Mouse (Mus musculus) kidney, embryonic 14.5 days (tissue): Measurements from ENCODE around the gene D2hgdh. TPM values are rescaled to one million over a fixed set of nuclear protein-coding genes. Genes with fewer than 3 reads are reported as not detected.

ENCODE experiments used
- ATAC-seq: fragments of 200-750 bp; cut with Nextera tagmentation; 2 replicates; pipeline ENCODE4 v1.8.0; 2017; ENCODE audit warnings: moderate number of reproducible peaks, mild to moderate bottlenecking, moderate TSS enrichment, moderate library complexity; ENCODE audit not compliant: low FRiP score, low TSS enrichment
- H3K27ac ChIP-seq: fragments of 300-500 bp; sonication (generic); 2 replicates; pipeline ENCODE4 v1.5.1; 2014; ENCODE audit warnings: low read depth, mild to moderate bottlenecking, low read length, moderate library complexity, mixed read lengths
- H3K27me3 ChIP-seq: fragments of 300-500 bp; sonication (generic); 2 replicates; pipeline ENCODE4 v1.6.1; 2014; ENCODE audit warnings: mild to moderate bottlenecking, low read length; ENCODE audit not compliant: control insufficient read depth, insufficient read depth
- H3K36me3 ChIP-seq: fragments of 300-500 bp; sonication (generic); 2 replicates; pipeline ENCODE4 v1.6.1; 2014; ENCODE audit warnings: low read length, mixed read lengths; ENCODE audit not compliant: control insufficient read depth, insufficient read depth
- H3K4me1 ChIP-seq: fragments of 300-500 bp; sonication (generic); 2 replicates; pipeline ENCODE4 v1.6.1; 2014; ENCODE audit warnings: low read length, mixed read lengths; ENCODE audit not compliant: control insufficient read depth, insufficient read depth
- H3K4me2 ChIP-seq: fragments of 300-500 bp; sonication (generic); replicated peaks from 2 replicates; pipeline ENCODE4 v1.6.1; 2014; ENCODE audit warnings: low read depth, mild to moderate bottlenecking, low read length
- H3K4me3 ChIP-seq: fragments of 300-500 bp; sonication (generic); 2 replicates; pipeline ENCODE4 v1.5.1; 2014; ENCODE audit warnings: mild to moderate bottlenecking, low read length
- H3K9ac ChIP-seq: fragments of 300-500 bp; sonication (generic); 2 replicates; pipeline ENCODE4 v1.6.1; 2014; ENCODE audit warnings: low read depth, mild to moderate bottlenecking, low read length, moderate library complexity
- H3K9me3 ChIP-seq: fragments of 300-500 bp; sonication (generic); 2 replicates; pipeline ENCODE4 v1.6.1; 2016; ENCODE audit warnings: low read length; ENCODE audit not compliant: control insufficient read depth
- WGBS: fragments of 180-500 bp; shearing (Covaris S2); extraction: QIAGEN DNeasy Blood & Tissue Kit; methylation state at CpG from one replicate; pipeline ENCODE4 v1.1.7; 2014; 5-methylcytosine and 5-hydroxymethylcytosine counted together
- polyA plus RNA-seq: library from polyadenylated mRNA; unstranded; fragments of >200 nt; fragmentation: Nextera tagmentation; extraction: Ambion mirVana; gene quantifications from 2 replicates; pipeline ENCODE4 v1.2.1, GENCODE M21; 2014

D2hgdh gene
- polyA plus RNA-seq, 1 experiment from 2014 or later: 13.2 TPM

DNA sequence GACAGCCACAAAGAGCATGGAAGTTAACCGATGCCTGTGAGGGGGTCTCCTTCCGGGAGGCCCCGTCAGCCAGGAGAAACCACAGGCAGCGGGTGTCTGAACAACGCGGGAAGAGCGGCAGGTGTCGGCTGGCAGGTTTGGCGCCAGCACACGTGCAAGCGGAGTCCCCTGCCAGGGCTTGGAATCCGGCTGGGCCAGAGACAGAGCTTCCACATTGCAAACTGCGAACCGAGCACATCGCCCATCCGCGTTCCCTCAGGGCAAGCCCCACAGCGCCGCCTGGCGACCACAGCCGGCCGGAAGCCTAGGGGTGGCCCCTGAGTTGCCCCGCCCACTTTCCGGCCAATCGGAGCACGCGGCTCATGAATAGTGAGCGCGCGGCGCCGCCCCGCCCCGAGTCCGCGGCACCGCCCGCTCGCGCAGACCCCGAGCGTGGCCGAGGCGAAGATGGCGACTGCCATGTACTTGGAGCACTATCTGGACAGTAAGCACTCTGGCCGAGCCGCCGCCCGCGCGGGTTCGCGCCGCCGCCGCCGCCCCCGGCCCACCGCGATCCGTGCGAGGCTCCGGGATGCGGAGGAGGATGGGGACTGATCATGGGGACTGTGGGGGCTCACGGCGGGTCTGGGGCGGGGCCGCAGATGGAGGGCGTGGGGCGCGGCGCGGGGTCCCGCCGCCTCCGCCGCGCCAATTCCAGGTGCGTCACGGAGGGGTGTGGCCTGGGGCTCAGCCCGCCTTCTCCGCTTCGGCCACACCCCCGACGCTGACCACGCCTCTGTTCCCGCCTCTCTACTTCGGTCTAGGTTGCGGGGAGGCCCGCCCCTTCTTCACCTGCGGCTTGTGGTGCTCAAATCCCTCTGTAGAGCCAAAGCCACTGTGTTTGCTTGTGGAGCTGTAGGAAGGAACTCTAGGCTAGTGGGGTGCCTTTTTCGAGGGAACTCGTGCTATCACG lies 20.9 kb upstream of the D2hgdh start, which contains the start of gene Ing5:
TSS of gene Ing5 (plus strand) at position 410 of the 952 bp plus-strand sequence.
- Histone ChIP-seq H3K27me3 (no peaks in the 10 kb centered on the region), H3K9ac (peak within 1 kb of the TSS; percentile 91), H3K9me3 (no peaks in the 10 kb centered on the region), H3K4me3 (peak within 1 kb of the TSS; percentile 81), H3K4me1 (peaks cover 22% of the 10 kb centered on the region), H3K27ac (peak within 1 kb of the TSS; percentile 95), H3K4me2 (peak within 1 kb of the TSS; percentile 69), H3K36me3 (peaks cover 45% of the 10 kb centered on the region)
- WGBS: under 1% methylated on average over 89 of the region's 94 CpGs
- peak; percentile 95 for ATAC-seq

DNA sequence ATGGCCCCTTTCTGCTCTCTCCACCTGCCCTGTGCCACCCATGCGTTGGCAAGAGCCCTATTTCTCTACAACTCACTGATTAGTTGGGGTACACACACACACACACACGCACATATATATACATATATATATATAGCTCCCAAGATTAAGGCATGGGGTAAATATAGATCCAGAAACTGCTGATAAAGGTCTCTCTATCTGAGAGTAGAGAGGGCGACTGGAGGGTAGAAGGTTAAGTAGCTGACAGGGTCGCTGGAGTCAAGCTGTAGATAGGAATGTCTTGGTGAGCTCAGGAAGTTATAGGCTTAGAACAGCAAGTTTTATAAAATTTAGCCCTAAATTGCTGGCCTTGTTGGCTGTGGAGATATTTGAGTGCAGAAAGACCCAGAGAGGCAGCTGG lies 19.9 kb upstream of the D2hgdh start:
- H3K36me3 ChIP-seq: peaks cover 44% of the 10 kb centered on the region
- no peak for ATAC-seq
- peak overlapping the region; percentile 81 for H3K4me3 ChIP-seq
- 78% methylated on average over 4 of the region's 4 CpGs for WGBS
- no peaks in the 10 kb centered on the region for H3K9me3 ChIP-seq
- H3K9ac ChIP-seq: peak overlapping the region; percentile 91; the same call in 1 of the 2 replicates
- no peak overlapping the region for H3K27ac ChIP-seq
- H3K27me3 ChIP-seq: no peaks in the 10 kb centered on the region
- H3K4me1 ChIP-seq: peaks cover 22% of the 10 kb centered on the region
- peak overlapping the region; percentile 69 for H3K4me2 ChIP-seq

DNA sequence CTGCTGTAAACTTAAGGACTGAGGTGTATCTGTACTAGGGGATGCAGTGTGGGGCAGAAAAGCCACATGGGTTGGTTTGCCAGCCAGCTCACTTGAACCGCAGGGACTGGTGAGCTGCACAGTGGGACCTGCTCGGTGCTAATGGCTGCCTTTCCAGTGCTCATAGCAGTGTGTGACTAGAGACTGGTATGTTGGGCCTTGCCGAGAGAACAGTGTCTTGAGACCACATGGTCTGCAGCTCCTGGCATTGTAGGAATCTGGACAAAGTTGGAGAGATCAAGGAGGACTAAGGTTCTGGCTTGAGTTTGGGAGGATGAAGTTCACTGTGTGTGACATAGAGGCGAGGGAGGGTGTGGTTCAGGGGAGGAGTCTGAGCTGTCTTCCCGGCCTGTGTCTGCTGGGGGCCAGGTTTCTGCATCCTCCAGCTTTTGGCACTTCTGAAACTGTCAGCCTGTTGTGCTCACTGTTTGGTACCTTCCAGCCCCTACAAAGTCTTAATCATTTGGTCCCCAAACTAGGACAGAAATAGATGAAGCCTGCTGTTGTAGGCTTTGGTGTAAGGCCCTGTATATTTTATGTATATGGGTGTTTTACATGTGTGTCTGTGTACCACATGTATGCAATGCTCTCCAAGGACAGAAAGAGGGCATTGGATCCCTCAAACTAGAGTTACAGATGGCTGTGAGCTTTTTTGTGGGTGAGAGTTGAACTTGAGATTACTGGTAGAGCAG lies 19.3 kb upstream of the D2hgdh start:
- no peaks in the 10 kb centered on the region for H3K9me3 ChIP-seq
- peaks cover 22% of the 10 kb centered on the region for H3K4me1 ChIP-seq
- H3K27me3 ChIP-seq: no peaks in the 10 kb centered on the region
- no peak for ATAC-seq
- no peak overlapping the region; the same call in 1 of the 2 replicates for H3K4me2 ChIP-seq
- H3K36me3 ChIP-seq: peaks cover 43% of the 10 kb centered on the region
- 68% methylated on average over 5 of the region's 5 CpGs for WGBS
- no peak overlapping the region for H3K27ac ChIP-seq
- 0 out of 2 replicates have a peak overlapping the region, but pooled peaks have one; percentile 2 for H3K9ac ChIP-seq
- no peak overlapping the region; the same call in 1 of the 2 replicates for H3K4me3 ChIP-seq

DNA sequence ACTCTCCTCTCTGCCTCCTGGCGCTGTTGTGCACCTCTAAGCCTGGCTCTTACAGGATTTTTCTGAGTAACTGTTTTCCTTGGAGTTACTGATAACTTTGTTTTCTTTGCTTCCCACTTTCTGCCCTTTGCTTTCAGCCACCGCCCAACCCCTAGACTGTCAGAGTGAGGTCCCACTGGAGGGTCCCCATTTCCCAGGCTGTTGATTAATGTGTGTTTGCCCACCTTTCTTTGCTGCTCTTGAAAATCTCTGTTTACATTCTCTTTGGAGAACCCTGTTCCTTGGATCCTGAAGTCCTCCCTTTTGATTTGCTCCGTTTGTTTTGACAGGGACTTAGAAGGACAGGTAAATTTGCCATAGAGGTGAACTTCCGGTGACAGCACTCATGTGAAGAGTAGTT lies 15.8 kb upstream of the D2hgdh start:
- peaks cover 11% of the 10 kb centered on the region; the same call in 1 of the 2 replicates for H3K4me1 ChIP-seq
- peaks cover 74% of the 10 kb centered on the region for H3K36me3 ChIP-seq
- no peaks in the 10 kb centered on the region for H3K9me3 ChIP-seq
- H3K4me3 ChIP-seq: no peak overlapping the region
- no peak for ATAC-seq
- no peak overlapping the region for H3K27ac ChIP-seq
- WGBS: 89% methylated on average over 4 of the region's 4 CpGs
- no peak overlapping the region for H3K4me2 ChIP-seq
- H3K9ac ChIP-seq: no peak overlapping the region
- H3K27me3 ChIP-seq: no peaks in the 10 kb centered on the region

DNA sequence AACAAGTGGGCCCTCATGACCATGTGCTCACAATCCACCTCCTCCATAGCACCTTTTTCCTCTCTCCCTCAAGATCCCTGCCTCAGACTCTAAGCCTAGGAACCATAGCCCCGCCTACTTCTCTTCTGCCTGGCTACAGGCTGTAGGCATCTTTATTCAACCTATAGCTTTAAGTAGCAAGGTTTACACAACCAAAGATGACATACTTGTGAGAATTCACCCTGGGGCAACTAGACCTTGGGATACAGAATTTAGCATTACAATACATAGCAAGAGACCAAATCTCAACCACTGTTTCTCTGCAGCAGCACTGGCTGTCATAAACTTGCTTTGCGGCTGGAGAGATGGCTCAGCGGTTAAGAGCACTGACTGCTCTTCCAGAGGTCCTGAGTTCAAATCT lies 14.7 kb upstream of the D2hgdh start:
- no peaks in the 10 kb centered on the region for H3K9me3 ChIP-seq
- H3K27ac ChIP-seq: no peak overlapping the region
- ATAC-seq: no peak
- no peak overlapping the region for H3K4me3 ChIP-seq
- peaks cover 4% of the 10 kb centered on the region; the same call in 1 of the 2 replicates for H3K4me1 ChIP-seq
- no peak overlapping the region for H3K4me2 ChIP-seq
- H3K36me3 ChIP-seq: peaks cover 85% of the 10 kb centered on the region
- 92% methylated on average over 3 of the region's 3 CpGs for WGBS
- H3K9ac ChIP-seq: no peak overlapping the region
- H3K27me3 ChIP-seq: no peaks in the 10 kb centered on the region

DNA sequence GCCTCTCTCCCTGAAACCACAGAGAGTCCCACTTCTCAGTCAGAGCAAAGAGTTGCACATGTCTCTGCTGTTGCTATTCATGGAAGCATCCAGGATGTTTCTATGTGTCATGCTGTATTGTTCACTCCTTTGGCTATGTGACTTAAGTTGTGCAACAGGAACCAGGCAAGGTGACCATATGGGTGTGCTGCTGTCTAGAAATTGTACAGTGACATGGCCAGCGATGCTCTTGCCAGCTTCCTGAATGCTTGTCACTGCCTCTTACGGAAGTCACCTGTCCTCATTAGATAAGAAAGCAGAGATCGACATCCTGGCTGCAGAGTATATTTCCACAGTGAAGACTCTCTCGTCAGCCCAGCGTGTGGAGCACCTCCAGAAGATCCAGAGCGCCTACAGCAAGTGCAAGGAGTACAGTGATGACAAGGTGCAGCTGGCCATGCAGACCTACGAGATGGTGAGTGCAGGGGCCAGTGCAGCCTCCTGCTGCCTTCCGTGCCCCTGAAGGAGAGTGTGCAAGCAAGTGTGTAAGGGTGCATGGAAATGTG lies 13.1 kb upstream of the D2hgdh start:
- Histone ChIP-seq H3K36me3 (peaks cover 90% of the 10 kb centered on the region), H3K4me3 (no peak overlapping the region), H3K4me1 (no peaks in the 10 kb centered on the region), H3K27ac (no peak overlapping the region), H3K9ac (no peak overlapping the region), H3K4me2 (no peak overlapping the region), H3K9me3 (no peaks in the 10 kb centered on the region), H3K27me3 (no peaks in the 10 kb centered on the region)
- 83% methylated on average over 8 of the region's 8 CpGs for WGBS
- ATAC-seq: no peak

DNA sequence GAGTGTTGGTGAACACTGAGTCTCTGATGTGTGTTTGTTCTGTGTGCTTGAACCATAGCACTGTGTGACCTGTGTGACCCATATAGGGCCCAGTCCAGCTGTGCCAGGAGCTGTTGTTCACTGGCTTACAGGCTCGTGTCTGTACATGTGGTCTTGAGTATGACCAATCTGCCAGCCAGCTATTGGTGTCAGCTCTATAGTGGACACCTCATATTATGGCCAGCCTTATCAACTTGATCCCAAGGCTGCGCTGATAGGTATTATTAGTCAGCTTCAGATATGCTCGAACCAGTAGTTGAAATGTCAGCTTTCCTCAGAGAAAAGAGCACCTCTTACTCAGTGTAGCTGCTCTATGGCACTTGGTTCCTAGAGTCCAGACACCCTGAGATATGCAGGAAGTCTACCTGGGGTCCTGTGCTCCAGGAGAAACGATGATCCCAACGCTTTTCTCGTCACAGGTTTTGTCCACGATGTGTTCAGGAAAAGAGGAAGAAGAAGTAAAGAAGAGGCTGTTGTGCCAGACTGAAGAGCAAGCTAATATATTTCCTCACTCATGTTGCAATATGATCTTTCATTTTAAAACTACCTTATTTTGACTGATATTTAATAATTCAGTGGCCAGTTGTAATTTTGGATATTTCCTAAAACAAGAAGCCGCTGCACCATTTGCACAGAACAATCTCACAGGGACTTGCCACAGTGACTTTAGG lies 6.7 kb upstream of the D2hgdh start:
- 94% methylated on average over 8 of the region's 8 CpGs for WGBS
- H3K27me3 ChIP-seq: no peaks in the 10 kb centered on the region
- no peak overlapping the region for H3K27ac ChIP-seq
- no peak overlapping the region for H3K4me2 ChIP-seq
- H3K4me3 ChIP-seq: no peak overlapping the region
- H3K9me3 ChIP-seq: no peaks in the 10 kb centered on the region
- no peak for ATAC-seq
- peaks cover 86% of the 10 kb centered on the region for H3K36me3 ChIP-seq
- H3K9ac ChIP-seq: no peak overlapping the region
- H3K4me1 ChIP-seq: no peaks in the 10 kb centered on the region

DNA sequence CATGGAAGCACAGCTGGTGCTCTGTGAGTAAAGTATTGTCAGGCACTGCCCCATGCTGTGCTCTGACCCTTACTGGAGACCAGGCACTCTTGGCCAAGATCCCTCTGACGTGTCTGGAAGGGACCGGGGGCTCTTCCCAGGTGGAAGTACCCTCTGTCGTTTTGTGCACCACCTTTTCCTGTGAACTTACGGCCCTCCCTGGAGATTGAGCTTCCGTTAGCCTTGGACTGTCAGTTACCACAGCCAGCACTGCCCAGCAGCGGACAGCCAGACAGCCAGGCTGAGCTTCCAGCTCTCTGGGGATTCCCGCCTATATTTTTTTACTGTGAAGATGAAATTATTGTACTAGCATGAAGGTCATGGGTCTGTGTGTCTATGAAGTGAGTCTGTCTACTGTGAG lies 6.0 kb upstream of the D2hgdh start:
- H3K9ac ChIP-seq: no peak overlapping the region
- no peak for ATAC-seq
- no peaks in the 10 kb centered on the region for H3K27me3 ChIP-seq
- peaks cover 79% of the 10 kb centered on the region for H3K36me3 ChIP-seq
- no peak overlapping the region for H3K4me3 ChIP-seq
- no peak overlapping the region for H3K4me2 ChIP-seq
- no peaks in the 10 kb centered on the region for H3K4me1 ChIP-seq
- H3K9me3 ChIP-seq: no peaks in the 10 kb centered on the region
- no peak overlapping the region for H3K27ac ChIP-seq
- 87% methylated on average over 7 of the region's 7 CpGs for WGBS
